In the genomic region with DNA sequence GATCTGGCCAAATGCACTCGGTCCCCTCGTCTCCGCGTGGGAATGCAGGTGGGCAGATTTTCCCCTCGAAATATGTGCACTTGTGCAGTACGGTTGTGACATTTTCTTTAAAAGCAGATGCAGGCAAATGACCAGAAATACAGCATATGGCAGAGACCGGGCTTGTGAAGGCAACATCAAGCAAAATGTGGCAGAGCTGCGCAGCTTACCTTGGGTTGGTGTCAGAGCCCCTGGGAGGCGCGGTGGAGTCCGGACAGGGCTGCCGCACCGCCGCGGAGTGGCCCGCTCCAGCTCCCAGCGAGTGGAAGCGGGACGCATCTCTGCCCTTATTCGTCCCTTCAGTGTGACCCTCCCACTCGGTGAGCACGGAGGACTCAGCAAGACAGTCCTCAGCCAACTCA, we compare ENCODE assay signal across 8 mouse cellular contexts. TPM values are rescaled to one million over a fixed set of nuclear protein-coding genes. Genes with fewer than 3 reads are reported as not detected.
DNase-seq lines count a peak whose midpoint lies in the region; ATAC-seq and TF ChIP-seq lines count a peak whose summit lies in the region.

A gene (minus strand): TSS at position 332 of the 401 bp plus-strand sequence.

- H3K27ac ChIP-seq in heart, embryonic 10.5 days, result no peak within 1 kb of the TSS
- H3K27ac ChIP-seq in forebrain, embryonic 12.5 days, result no peak within 1 kb of the TSS
- H3K27ac ChIP-seq in intestine, embryonic 14.5 days (ENCODE audit: low read depth), result no peak within 1 kb of the TSS
- no peak within 1 kb of the TSS for H3K27ac ChIP-seq in liver, embryonic 14.5 days

- 0 out of 2 replicates have a peak, but pooled peaks cover 7% of the 10 kb centered on the region for H3K4me1 ChIP-seq in heart, embryonic 10.5 days
- H3K4me1 ChIP-seq in forebrain, embryonic 12.5 days, result peaks cover 14% of the 10 kb centered on the region
- 0 out of 2 replicates have a peak, but pooled peaks cover 6% of the 10 kb centered on the region for H3K4me1 ChIP-seq in intestine, embryonic 14.5 days (replicated peaks; ENCODE audit: control insufficient read depth, insufficient read depth, low read length)
- no peaks in the 10 kb centered on the region for H3K4me1 ChIP-seq in liver, embryonic 14.5 days (replicated peaks; ENCODE audit: control insufficient read depth in 2 of 2, insufficient read depth in 2 of 2, low read length in 1 of 2)

- ATAC-seq in forebrain, embryonic 12.5 days (ENCODE audit: low FRiP score), result peak; percentile 72; the same call in 1 of the 2 replicates
- no peak for ATAC-seq in intestine, embryonic 14.5 days (replicated peaks; ENCODE audit: low FRiP score, low TSS enrichment, low read depth)
- ATAC-seq in liver, embryonic 14.5 days (ENCODE audit: insufficient read depth), result no peak

- peak within 1 kb of the TSS; percentile 96 for H3K4me2 ChIP-seq in forebrain, embryonic 12.5 days
- peak within 1 kb of the TSS; percentile 97 for H3K4me2 ChIP-seq in intestine, embryonic 14.5 days (ENCODE audit: low read length)
- peak within 1 kb of the TSS; percentile 34 for H3K4me2 ChIP-seq in liver, embryonic 14.5 days (ENCODE audit: low read depth)

- no peaks in the 10 kb centered on the region for H3K9me3 ChIP-seq in heart, embryonic 10.5 days
- no peaks in the 10 kb centered on the region for H3K9me3 ChIP-seq in forebrain, embryonic 12.5 days
- no peaks in the 10 kb centered on the region for H3K9me3 ChIP-seq in intestine, embryonic 14.5 days (ENCODE audit: control insufficient read depth, low read length)
- H3K9me3 ChIP-seq in liver, embryonic 14.5 days (ENCODE audit: control insufficient read depth, low read length), result no peaks in the 10 kb centered on the region

- 2% methylated on average over 22 of the region's 22 CpGs for WGBS in heart, embryonic 10.5 days
- WGBS in forebrain, embryonic 12.5 days, result 1% methylated on average over 22 of the region's 22 CpGs
- WGBS in intestine, embryonic 14.5 days, result 2% methylated on average over 22 of the region's 22 CpGs
- 2% methylated on average over 22 of the region's 22 CpGs for WGBS in liver, embryonic 14.5 days (ENCODE audit: insufficient replicate concordance)

- peaks cover 59% of the 10 kb centered on the region for H3K27me3 ChIP-seq in heart, embryonic 10.5 days (ENCODE audit: insufficient read depth, poor library complexity, severe bottlenecking)
- H3K27me3 ChIP-seq in forebrain, embryonic 12.5 days, result peaks cover 46% of the 10 kb centered on the region
- H3K27me3 ChIP-seq in intestine, embryonic 14.5 days (replicated peaks; ENCODE audit: control insufficient read depth, insufficient read depth, low read length), result peaks cover 67% of the 10 kb centered on the region
- peaks cover 20% of the 10 kb centered on the region for H3K27me3 ChIP-seq in liver, embryonic 14.5 days (ENCODE audit: control insufficient read depth, insufficient read depth, low read length)

- peak within 1 kb of the TSS; percentile 50 for H3K9ac ChIP-seq in forebrain, embryonic 12.5 days
- H3K9ac ChIP-seq in intestine, embryonic 14.5 days (ENCODE audit: low read length), result peak within 1 kb of the TSS; percentile 48; the same call in 1 of the 2 replicates
- no peak within 1 kb of the TSS for H3K9ac ChIP-seq in liver, embryonic 14.5 days (replicated peaks)

- no peak for TF ChIP-seq POLR2A in brain, embryonic 14.5 days (IDR thresholded peaks at IDR 0.05; ENCODE audit: borderline replicate concordance, extremely low read depth, insufficient read depth, insufficient read length, poor library complexity, severe bottlenecking)

- H3K36me3 ChIP-seq in heart, embryonic 10.5 days, result no peaks in the 10 kb centered on the region
- H3K36me3 ChIP-seq in forebrain, embryonic 12.5 days (replicated peaks), result no peaks in the 10 kb centered on the region
- H3K36me3 ChIP-seq in intestine, embryonic 14.5 days (ENCODE audit: control insufficient read depth, insufficient read depth, low read length), result no peaks in the 10 kb centered on the region
- no peaks in the 10 kb centered on the region for H3K36me3 ChIP-seq in liver, embryonic 14.5 days (replicated peaks; ENCODE audit: control insufficient read depth, insufficient read depth, low read depth)

- no peak for DNase-seq in heart, embryonic 10.5 days (ENCODE audit: low spot score)
- no peak for DNase-seq in heart, adult 11 months
- peak; percentile 63 for DNase-seq in brain, embryonic 14.5 days (ENCODE audit: low read depth)
- DNase-seq in intestine, embryonic 14.5 days (ENCODE audit: low spot score), result peak; percentile 62
- no peak for DNase-seq in liver, embryonic 14.5 days (ENCODE audit: low read depth in 3 of 3, low spot score in 3 of 3)
- DNase-seq in right cerebral cortex, postnatal 25 days, result peak; percentile 45
- DNase-seq in adrenal gland, adult 2 months, result no peak

- no peak for TF ChIP-seq EP300 in liver, embryonic 14.5 days (IDR thresholded peaks at IDR 0.05; ENCODE audit: low read depth)

- TF ChIP-seq CTCF in brain, embryonic 14.5 days (IDR thresholded peaks at IDR 0.05; ENCODE audit: borderline replicate concordance, extremely low read depth, insufficient read depth, insufficient read length), result no peak
- TF ChIP-seq CTCF in liver, embryonic 14.5 days (IDR thresholded peaks at IDR 0.05; ENCODE audit: low read depth), result no peak

- H3K4me3 ChIP-seq in heart, embryonic 10.5 days, result peak within 1 kb of the TSS; percentile 68
- H3K4me3 ChIP-seq in forebrain, embryonic 12.5 days (replicated peaks), result peak within 1 kb of the TSS; percentile 58
- H3K4me3 ChIP-seq in intestine, embryonic 14.5 days (ENCODE audit: low read depth, low read length), result peak within 1 kb of the TSS; percentile 55
- peak within 1 kb of the TSS; percentile 6 to 28; a peak in 3 of 4 replicates for H3K4me3 ChIP-seq in liver, embryonic 14.5 days (ENCODE audit: insufficient read depth in 1 of 2, low read depth in 2 of 2, low read length in 2 of 2)

RNA-seq across cellular contexts. Expression of the gene that starts here (rescaled TPM):
- 0.11 and 0.23 TPM in 2 replicates for polyA plus RNA-seq in heart, embryonic 10.5 days (2016; fragmentation: Nextera tagmentation; extraction: Ambion mirVana)
- 0.30 and 0.52 TPM in 2 replicates for polyA plus RNA-seq in brain, embryonic 14.5 days (2012; rRNA removed)
- polyA plus RNA-seq in forebrain, embryonic 12.5 days (2016; fragmentation: Nextera tagmentation; extraction: Ambion mirVana), result 0.59 and 0.80 TPM in 2 replicates
- 0.73 and 0.74 TPM in 2 replicates for polyA plus RNA-seq in intestine, embryonic 14.5 days (2014; fragmentation: Nextera tagmentation; extraction: Ambion mirVana)
- polyA plus RNA-seq in liver, embryonic 14.5 days (2012; rRNA removed), result not detected in 2 replicates
- polyA plus RNA-seq in liver, embryonic 14.5 days (2014; fragmentation: Nextera tagmentation; extraction: Ambion mirVana), result not detected in 2 replicates
- under 1 TPM in 1 of 2 experiments, not detected in 1; 0.07 TPM for total RNA-seq in adrenal gland, adult 2 months (2021)
- polyA plus RNA-seq in adrenal gland, adult 2 months (2012; rRNA removed), result not detected in 2 replicates

Comparison
In these comparisons a context has a peak if more than half of its experiments do, and no peak if none do; other contexts are left out.
1. Peak in DNase-seq in brain, embryonic 14.5 days; RNA of the gene not detected or under 1 TPM.
2. Peak in ATAC-seq, H3K4me3 ChIP-seq, H3K9ac ChIP-seq and H3K4me2 ChIP-seq in forebrain, embryonic 12.5 days; RNA of the gene not detected or under 1 TPM.
3. Peak in DNase-seq, H3K4me3 ChIP-seq, H3K9ac ChIP-seq and H3K4me2 ChIP-seq in intestine, embryonic 14.5 days; RNA of the gene not detected or under 1 TPM.
4. H3K4me3 ChIP-seq: peak in every context shown above with its lines; median percentile 68 in heart, embryonic 10.5 days; 58 in forebrain, embryonic 12.5 days; 55 in intestine, embryonic 14.5 days; 17 in liver, embryonic 14.5 days.
5. H3K4me2 ChIP-seq: peak in every context shown above with its lines; median percentile 97 in intestine, embryonic 14.5 days; 96 in forebrain, embryonic 12.5 days; 34 in liver, embryonic 14.5 days.